Mouse (Mus musculus) forebrain, embryonic 11.5 days (tissue): ENCODE measurements around the gene Bsx. TPM values are rescaled to one million over a fixed set of nuclear protein-coding genes. Genes with fewer than 3 reads are reported as not detected.

Experiments
- ATAC-seq: fragments of 200-750 bp; cut with Nextera tagmentation; replicated peaks from 2 replicates; pipeline ENCODE4 v1.8.0; 2017; ENCODE audit warnings: moderate TSS enrichment; ENCODE audit not compliant: low FRiP score
- DNase-seq: peaks from one replicate; pipeline ENCODE4 v3.0.0-alpha.2; 2017; ENCODE audit warnings: low spot score
- H3K27ac ChIP-seq: fragments of 300-500 bp; sonication (generic); 2 replicates; pipeline ENCODE4 v1.5.1; 2014; ENCODE audit warnings: low read depth, low read length
- H3K27me3 ChIP-seq: fragments of 300-500 bp; sonication (generic); 2 replicates; pipeline ENCODE4 v1.6.1; 2014; ENCODE audit warnings: mild to moderate bottlenecking, low read length, mixed read lengths; ENCODE audit not compliant: control insufficient read depth, insufficient read depth
- H3K36me3 ChIP-seq: fragments of 300-500 bp; sonication (generic); 2 replicates; pipeline ENCODE4 v1.6.1; 2014; ENCODE audit warnings: mild to moderate bottlenecking, low read length, moderate library complexity, mixed read lengths; ENCODE audit not compliant: control insufficient read depth, insufficient read depth
- H3K4me1 ChIP-seq: fragments of 300-500 bp; sonication (generic); replicated peaks from 2 replicates; pipeline ENCODE4 v1.6.1; 2014; ENCODE audit warnings: low read length, mixed read lengths; ENCODE audit not compliant: control insufficient read depth, insufficient read depth
- H3K4me2 ChIP-seq: fragments of 300-500 bp; sonication (generic); 2 replicates; pipeline ENCODE4 v1.6.1; 2014; ENCODE audit warnings: low read depth, mild to moderate bottlenecking, low read length, moderate library complexity, mixed read lengths; ENCODE audit not compliant: severe bottlenecking
- H3K4me3 ChIP-seq: fragments of 300-500 bp; sonication (generic); 2 replicates; pipeline ENCODE4 v1.5.1; 2014; ENCODE audit warnings: low read depth, low read length
- H3K9ac ChIP-seq: fragments of 300-500 bp; sonication (generic); 2 replicates; pipeline ENCODE4 v1.6.1; 2014; ENCODE audit warnings: low read length
- H3K9me3 ChIP-seq: fragments of 300-500 bp; sonication (generic); 2 replicates; pipeline ENCODE4 v1.6.1; 2016; ENCODE audit warnings: low read length, mixed read lengths; ENCODE audit not compliant: control insufficient read depth
- WGBS: fragments of 180-500 bp; shearing (Covaris S2); extraction: QIAGEN DNeasy Blood & Tissue Kit; methylation state at CpG from one replicate; pipeline ENCODE4 v1.1.7; 2014; 5-methylcytosine and 5-hydroxymethylcytosine counted together
- polyA plus RNA-seq: library from polyadenylated mRNA; unstranded; fragments of >200 nt; fragmentation: Nextera tagmentation; extraction: Ambion mirVana; gene quantifications from 2 replicates; pipeline ENCODE4 v1.2.1, GENCODE M21; 2014

The Bsx gene
- polyA plus RNA-seq, 1 experiment from 2014 or later: 1.7 TPM

- ATAC-seq (peak; percentile 56), DNase-seq (peak; percentile 63)
- Histone ChIP-seq H3K9me3 (no peaks in the 10 kb centered on the region), H3K4me3 (peak overlapping the region; percentile 15; the same call in 1 of the 2 replicates), H3K9ac (no peak overlapping the region), H3K4me2 (peak overlapping the region; percentile 46; the same call in 1 of the 2 replicates), H3K36me3 (no peaks in the 10 kb centered on the region), H3K27me3 (peaks cover 57% of the 10 kb centered on the region), H3K4me1 (no peaks in the 10 kb centered on the region), H3K27ac (no peak overlapping the region)
- WGBS: 1% methylated on average over 9 of the region's 9 CpGs
Observed at GRCm38 (mm10) chr9:40859196-40859595, 14.7 kb upstream of the Bsx start.

GRCm38 (mm10) chr9:40870331-40870730 lies 3.6 kb upstream of the Bsx start:
- H3K9ac ChIP-seq: no peak overlapping the region
- H3K27ac ChIP-seq: no peak overlapping the region
- H3K4me3 ChIP-seq: no peak overlapping the region
- H3K9me3 ChIP-seq: no peaks in the 10 kb centered on the region
- DNase-seq (no peak), ATAC-seq (no peak)
- H3K27me3 ChIP-seq: peaks cover 65% of the 10 kb centered on the region
- no peaks in the 10 kb centered on the region for H3K36me3 ChIP-seq
- H3K4me2 ChIP-seq: no peak overlapping the region
- 81% methylated on average over 5 of the region's 5 CpGs for WGBS
- H3K4me1 ChIP-seq: peaks cover 2% of the 10 kb centered on the region; the same call in 1 of the 2 replicates

GRCm38 (mm10) chr9:40871369-40872155 lies 2.4 kb upstream of the Bsx start:
- ATAC-seq (no peak), DNase-seq (peak; percentile 54)
- WGBS: under 1% methylated on average over 34 of the region's 34 CpGs
- H3K27ac ChIP-seq: no peak overlapping the region
- peaks cover 2% of the 10 kb centered on the region; the same call in 1 of the 2 replicates for H3K4me1 ChIP-seq
- H3K27me3 ChIP-seq: peaks cover 75% of the 10 kb centered on the region
- peak overlapping the region; percentile 5; the same call in 1 of the 2 replicates for H3K4me3 ChIP-seq
- peak overlapping the region; percentile 38 for H3K4me2 ChIP-seq
- H3K9ac ChIP-seq: no peak overlapping the region
- no peaks in the 10 kb centered on the region for H3K36me3 ChIP-seq
- no peaks in the 10 kb centered on the region for H3K9me3 ChIP-seq

- peaks cover 81% of the 10 kb centered on the region for H3K27me3 ChIP-seq
- ATAC-seq (no peak), DNase-seq (peak; percentile 58)
- 1% methylated on average over 8 of the region's 8 CpGs for WGBS
- peaks cover 2% of the 10 kb centered on the region; the same call in 1 of the 2 replicates for H3K4me1 ChIP-seq
- H3K4me3 ChIP-seq: peak overlapping the region; percentile 5; the same call in 1 of the 2 replicates
- no peak overlapping the region for H3K27ac ChIP-seq
- H3K9ac ChIP-seq: no peak overlapping the region
- no peaks in the 10 kb centered on the region for H3K36me3 ChIP-seq
- no peaks in the 10 kb centered on the region for H3K9me3 ChIP-seq
- H3K4me2 ChIP-seq: no peak overlapping the region
Observed at GRCm38 (mm10) chr9:40872156-40872478, 1.8 kb upstream of the Bsx start.

GRCm38 (mm10) chr9:40874961-40875360 lies 1.0 kb downstream of the Bsx start:
- WGBS: 2% methylated on average over 4 of the region's 4 CpGs
- no peaks in the 10 kb centered on the region for H3K36me3 ChIP-seq

GRCm38 (mm10) chr9:40875431-40875830 lies 1.5 kb downstream of the Bsx start:
- no peak for ATAC-seq
- peak; percentile 59 for DNase-seq
- no peaks in the 10 kb centered on the region for H3K9me3 ChIP-seq
- H3K4me3 ChIP-seq: no peak overlapping the region
- H3K4me2 ChIP-seq: no peak overlapping the region
- H3K27me3 ChIP-seq: peaks cover 95% of the 10 kb centered on the region
- H3K9ac ChIP-seq: no peak overlapping the region
- no peak overlapping the region for H3K27ac ChIP-seq
- 1% methylated on average over 17 of the region's 17 CpGs for WGBS
- H3K4me1 ChIP-seq: peaks cover 8% of the 10 kb centered on the region
- no peaks in the 10 kb centered on the region for H3K36me3 ChIP-seq

More at GRCm38 (mm10) chr9:40874961-40875360, 1.0 kb downstream of the Bsx start:
- H3K4me3 ChIP-seq: no peak overlapping the region
- no peaks in the 10 kb centered on the region for H3K9me3 ChIP-seq
- H3K9ac ChIP-seq: no peak overlapping the region
- peaks cover 8% of the 10 kb centered on the region for H3K4me1 ChIP-seq
- H3K27me3 ChIP-seq: peaks cover 95% of the 10 kb centered on the region
- ATAC-seq (no peak), DNase-seq (no peak)
- H3K27ac ChIP-seq: no peak overlapping the region
- no peak overlapping the region for H3K4me2 ChIP-seq

- Histone ChIP-seq H3K4me3 (no peak overlapping the region), H3K36me3 (no peaks in the 10 kb centered on the region), H3K4me1 (peaks cover 8% of the 10 kb centered on the region), H3K27ac (no peak overlapping the region), H3K9me3 (no peaks in the 10 kb centered on the region), H3K4me2 (no peak overlapping the region), H3K9ac (no peak overlapping the region), H3K27me3 (peaks cover 98% of the 10 kb centered on the region)
- no peak for ATAC-seq
- under 1% methylated on average over 29 of the region's 29 CpGs for WGBS
- peak; percentile 59 for DNase-seq
Observed at GRCm38 (mm10) chr9:40876164-40876563, 2.2 kb downstream of the Bsx start.

GRCm38 (mm10) chr9:40876693-40877092 lies 2.8 kb downstream of the Bsx start:
- no peak for DNase-seq
- H3K9me3 ChIP-seq: no peaks in the 10 kb centered on the region

More at GRCm38 (mm10) chr9:40876693-40877092, 2.8 kb downstream of the Bsx start:
- no peak overlapping the region for H3K27ac ChIP-seq
- H3K9ac ChIP-seq: no peak overlapping the region
- 8% methylated on average over 5 of the region's 5 CpGs for WGBS
- peaks cover 98% of the 10 kb centered on the region for H3K27me3 ChIP-seq
- ATAC-seq: no peak
- no peak overlapping the region for H3K4me2 ChIP-seq
- no peak overlapping the region for H3K4me3 ChIP-seq
- peaks cover 8% of the 10 kb centered on the region for H3K4me1 ChIP-seq
- H3K36me3 ChIP-seq: no peaks in the 10 kb centered on the region
